Mouse (Mus musculus) urinary bladder, postnatal 0 days (tissue): ENCODE measurements around the gene Aplp2. TPM values are rescaled to one million over a fixed set of nuclear protein-coding genes. Genes with fewer than 3 reads are reported as not detected.

Experiments used
- polyA plus RNA-seq: library from polyadenylated mRNA; unstranded; fragments of >200 nt; fragmentation: Nextera tagmentation; extraction: Ambion mirVana; gene quantifications from 2 replicates; pipeline ENCODE4 v1.2.1, GENCODE M21; 2015

The Aplp2 gene
- 696 and 760 TPM in 2 replicates for polyA plus RNA-seq

GRCm38 (mm10) chr9:31211690-31212499 lies at the start of gene Aplp2:
Gene Aplp2, minus strand, starts transcription at chr9:31211815.

GRCm38 (mm10) chr9:31131205-31131968 lies 80.2 kb downstream of the Aplp2 start, which contains the start of gene St14:
Gene St14, minus strand, starts transcription at chr9:31131853.

Other genes starting within 250 kb of the Aplp2 start
- gene Zbtb44, start 181.2 kb downstream of the Aplp2 start, polyA plus RNA-seq: 5.3 and 5.4 TPM in 2 replicates
- gene St14, start 80.0 kb downstream of the Aplp2 start, polyA plus RNA-seq: 23.5 and 25.2 TPM in 2 replicates
- gene Prdm10, start 68.7 kb upstream of the Aplp2 start, polyA plus RNA-seq: 1.7 and 1.9 TPM in 2 replicates
- 10.2 and 10.7 TPM in 2 replicates for gene Nfrkb, start 174.4 kb upstream of the Aplp2 start, polyA plus RNA-seq